In genomic region chr5:14311729-14312128, GRCm38 (mm10) we compare ENCODE assay signal across 26 mouse cellular contexts.
DNase-seq lines count a peak whose midpoint lies in the region; ATAC-seq lines count a peak whose summit lies in the region.
"Had no signal": no experiment of that assay in that cellular context is flagged by ENCODE, and none has a peak within 500 bp of the region (broad histone marks: within the 10 kb centered on the region; RNA-seq: fewer than 3 reads in every experiment).

No protein-coding gene starts in this region.

- no peaks in the 10 kb centered on the region for H3K27me3 ChIP-seq in forebrain, embryonic 16.5 days (replicated peaks; ENCODE audit: control insufficient read depth, insufficient read depth, low read length)
- H3K27me3 ChIP-seq in forebrain, embryonic 15.5 days: no peaks in the 10 kb centered on the region
- H3K27me3 ChIP-seq: CH12.LX; embryonic facial prominence, embryonic 13.5 days; embryonic facial prominence, embryonic 15.5 days; forebrain, embryonic 13.5 days had no signal

- H3K9ac ChIP-seq in forebrain, embryonic 16.5 days (replicated peaks; ENCODE audit: low read depth, low read length): no peak overlapping the region
- no peak overlapping the region for H3K9ac ChIP-seq in forebrain, embryonic 15.5 days (replicated peaks)
- H3K9ac ChIP-seq: embryonic facial prominence, embryonic 13.5 days; embryonic facial prominence, embryonic 15.5 days; forebrain, embryonic 13.5 days had no signal

- no peak overlapping the region for H3K4me2 ChIP-seq in forebrain, embryonic 16.5 days (ENCODE audit: low read length)
- no peak overlapping the region for H3K4me2 ChIP-seq in forebrain, embryonic 15.5 days (replicated peaks)
- H3K4me2 ChIP-seq: embryonic facial prominence, embryonic 13.5 days; embryonic facial prominence, embryonic 15.5 days; forebrain, embryonic 13.5 days had no signal

- no peaks in the 10 kb centered on the region for H3K9me3 ChIP-seq in forebrain, embryonic 16.5 days (ENCODE audit: control insufficient read depth, low read length)
- H3K9me3 ChIP-seq in forebrain, embryonic 15.5 days: no peaks in the 10 kb centered on the region
- H3K9me3 ChIP-seq: embryonic facial prominence, embryonic 13.5 days; embryonic facial prominence, embryonic 15.5 days; forebrain, embryonic 10.5 days; forebrain, embryonic 13.5 days had no signal

- H3K36me3 ChIP-seq in forebrain, embryonic 16.5 days (ENCODE audit: control insufficient read depth, insufficient read depth): no peaks in the 10 kb centered on the region
- no peaks in the 10 kb centered on the region for H3K36me3 ChIP-seq in forebrain, embryonic 15.5 days
- H3K36me3 ChIP-seq: embryonic facial prominence, embryonic 13.5 days; embryonic facial prominence, embryonic 15.5 days; forebrain, embryonic 10.5 days; G1E had no signal

- peak; percentile 45; the same call in 1 of the 2 replicates for ATAC-seq in forebrain, embryonic 16.5 days
- no peak for ATAC-seq in forebrain, embryonic 15.5 days (replicated peaks)
- ATAC-seq in frontal cortex, adult (ENCODE audit: low TSS enrichment): peak; percentile 89
- ATAC-seq: activated CD4-positive, CD25-positive, alpha-beta regulatory T cell, adult 4 months; CD4-positive, CD25-positive, alpha-beta regulatory T cell, adult 4 months; forebrain, embryonic 13.5 days; Patski had no signal

- H3K4me1 ChIP-seq in forebrain, embryonic 16.5 days (replicated peaks; ENCODE audit: control insufficient read depth, insufficient read depth, low read length): no peaks in the 10 kb centered on the region
- H3K4me1 ChIP-seq in forebrain, embryonic 15.5 days: no peaks in the 10 kb centered on the region
- H3K4me1 ChIP-seq: embryonic facial prominence, embryonic 13.5 days; embryonic facial prominence, embryonic 15.5 days; forebrain, embryonic 10.5 days; forebrain, embryonic 13.5 days had no signal

- no peak overlapping the region for H3K4me3 ChIP-seq in forebrain, embryonic 16.5 days (replicated peaks; ENCODE audit: low read length)
- H3K4me3 ChIP-seq in forebrain, embryonic 15.5 days: no peak overlapping the region
- H3K4me3 ChIP-seq: embryonic facial prominence, embryonic 13.5 days; embryonic facial prominence, embryonic 15.5 days; erythroblast, embryonic 14.5 days; forebrain, embryonic 10.5 days; forebrain, embryonic 13.5 days had no signal

- DNase-seq in frontal cortex, postnatal 25 days (ENCODE audit: low spot score in 2 of 2): no peak
- DNase-seq in thymus, postnatal 4 days: no peak
- DNase-seq: adrenal gland, adult 8-10 months; adrenal gland, postnatal 14 days; adrenal gland, postnatal 36 days; B cell, adult 2 months; cerebellum, adult 11 months; cerebellum, adult 18-20 months; cerebellum, adult 8-10 months; cerebellum, adult 9-11 months; cerebellum, postnatal 14 days; cerebellum, postnatal 36 days; embryo, embryonic 11 days had no signal

- WGBS in forebrain, embryonic 16.5 days: 85% methylated on average over 3 of the region's 3 CpGs
- WGBS in forebrain, embryonic 15.5 days: 87% methylated on average over 3 of the region's 3 CpGs

- H3K27ac ChIP-seq in forebrain, embryonic 16.5 days (ENCODE audit: low read length): no peak overlapping the region
- no peak overlapping the region for H3K27ac ChIP-seq in forebrain, embryonic 15.5 days (replicated peaks)
- H3K27ac ChIP-seq: embryonic facial prominence, embryonic 13.5 days; embryonic facial prominence, embryonic 15.5 days; forebrain, embryonic 10.5 days; forebrain, embryonic 13.5 days had no signal
